Mouse (Mus musculus) megakaryocyte, embryonic 14.5 days (primary cell): ENCODE measurements around the gene Esrp2.

Experiments used
- FLI1 ChIP-seq: IDR thresholded peaks from 2 replicates; pipeline ENCODE4 v1.6.1; 2012; ENCODE audit warnings: low read length, inconsistent platforms, mixed read lengths
- GATA1 ChIP-seq: IDR thresholded peaks from 3 replicates; pipeline ENCODE4 v1.6.1; 2012; ENCODE audit warnings: mixed read lengths, low read length, inconsistent platforms, borderline replicate concordance

GRCm38 (mm10) chr8:106115897-106116296 lies 20.9 kb downstream of the Esrp2 start:
- TF ChIP-seq GATA1 (no peak), FLI1 (no peak)
